Mouse (Mus musculus) neural tube, embryonic 10.5 days (tissue): Measurements from ENCODE around the gene Tmco3.

Experiments
- DNase-seq: peaks from one replicate; pipeline ENCODE4 v3.0.0-alpha.2; 2017; ENCODE audit warnings: low spot score; ENCODE audit errors: extremely low spot score

Gene Tmco3

GRCm38 (mm10) chr8:13361865-13362264, 73.9 kb downstream of the Tmco3 start:
- no peak for DNase-seq
